Mouse (Mus musculus) liver, embryonic 14.5 days (tissue): ENCODE data around the gene Olfr728.

ENCODE experiments used
- CTCF ChIP-seq: IDR thresholded peaks from 2 replicates; pipeline ENCODE4 v1.5.1; 2016; ENCODE audit warnings: antibody characterized with exemption, low read depth, control low read depth
- EP300 ChIP-seq: IDR thresholded peaks from 2 replicates; pipeline ENCODE4 v1.6.1; 2016; ENCODE audit warnings: antibody characterized with exemption, low read depth

DNA sequence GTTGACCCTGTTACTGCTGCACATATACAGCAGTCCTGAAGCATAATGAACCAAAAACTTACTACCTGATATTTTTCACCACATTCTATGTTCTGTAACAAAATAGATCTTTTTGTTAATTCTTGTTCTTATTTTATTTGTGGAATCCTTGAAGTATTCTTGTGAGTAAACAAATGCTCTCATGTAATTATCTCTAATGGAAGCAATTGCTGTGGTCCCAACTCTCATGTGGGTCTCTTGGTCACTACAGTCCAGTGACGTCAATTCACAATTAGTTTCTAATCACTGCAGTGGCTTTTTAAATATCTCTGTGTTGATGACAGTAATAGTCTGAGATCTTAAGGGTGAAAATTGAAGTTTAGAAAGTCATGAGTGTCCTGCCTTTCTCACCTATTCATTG, 19.6 kb downstream of the Olfr728 start, which contains the start of gene Olfr727:
- TF ChIP-seq CTCF (no peak), EP300 (no peak)
